Mouse (Mus musculus) embryonic facial prominence, embryonic 11.5 days (tissue): Measurements from ENCODE around the gene Kcnt2. TPM values are rescaled to one million over a fixed set of nuclear protein-coding genes. Genes with fewer than 3 reads are reported as not detected.

Experiments
- ATAC-seq: fragments of 200-750 bp; cut with Nextera tagmentation; replicated peaks from 2 replicates; pipeline ENCODE4 v1.8.0; 2017; ENCODE audit warnings: low read depth; ENCODE audit not compliant: insufficient number of reproducible peaks, low FRiP score, low TSS enrichment
- DNase-seq: peaks from one replicate; pipeline ENCODE4 v3.0.0-alpha.2; 2015; ENCODE audit warnings: low spot score
- H3K27ac ChIP-seq: fragments of 300-500 bp; sonication (generic); replicated peaks from 2 replicates; pipeline ENCODE4 v1.5.1; 2014; ENCODE audit warnings: mild to moderate bottlenecking, low read depth, low read length, control low read depth
- H3K27me3 ChIP-seq: fragments of 300-500 bp; sonication (generic); 2 replicates; pipeline ENCODE4 v1.6.1; 2014; ENCODE audit warnings: mild to moderate bottlenecking, low read length, moderate library complexity, mixed read lengths; ENCODE audit not compliant: control insufficient read depth, insufficient read depth
- H3K36me3 ChIP-seq: fragments of 300-500 bp; sonication (generic); replicated peaks from 2 replicates; pipeline ENCODE4 v1.6.1; 2014; ENCODE audit warnings: low read depth, mild to moderate bottlenecking, low read length, moderate library complexity, mixed read lengths; ENCODE audit not compliant: control insufficient read depth, insufficient read depth
- H3K4me1 ChIP-seq: fragments of 300-500 bp; sonication (generic); 2 replicates; pipeline ENCODE4 v1.6.1; 2014; ENCODE audit warnings: low read length, mixed read lengths; ENCODE audit not compliant: control insufficient read depth, insufficient read depth
- H3K4me2 ChIP-seq: fragments of 300-500 bp; sonication (generic); 2 replicates; pipeline ENCODE4 v1.6.1; 2014; ENCODE audit warnings: low read depth, mild to moderate bottlenecking, control low read depth, low read length, moderate library complexity
- H3K4me3 ChIP-seq: fragments of 300-500 bp; sonication (generic); 2 replicates; pipeline ENCODE4 v1.5.1; 2014; ENCODE audit warnings: low read depth, low read length, control low read depth
- H3K9ac ChIP-seq: fragments of 300-500 bp; sonication (generic); replicated peaks from 2 replicates; pipeline ENCODE4 v1.6.1; 2014; ENCODE audit warnings: mild to moderate bottlenecking, control low read depth, low read length
- H3K9me3 ChIP-seq: fragments of 300-500 bp; sonication (generic); replicated peaks from 2 replicates; pipeline ENCODE4 v1.6.1; 2016; ENCODE audit warnings: mild to moderate bottlenecking, low read length, inconsistent platforms, mixed read lengths; ENCODE audit not compliant: control insufficient read depth
- WGBS: fragments of 180-500 bp; shearing (Covaris S2); extraction: QIAGEN DNeasy Blood & Tissue Kit; methylation state at CpG from one replicate; pipeline ENCODE4 v1.1.7; 2014; 5-methylcytosine and 5-hydroxymethylcytosine counted together
- polyA plus RNA-seq: library from polyadenylated mRNA; unstranded; fragments of >200 nt; fragmentation: Nextera tagmentation; extraction: Ambion mirVana; gene quantifications from 2 replicates; pipeline ENCODE4 v1.2.1, GENCODE M21; 2014

Kcnt2 gene
- polyA plus RNA-seq: 0.56 and 1.4 TPM in 2 replicates

DNA sequence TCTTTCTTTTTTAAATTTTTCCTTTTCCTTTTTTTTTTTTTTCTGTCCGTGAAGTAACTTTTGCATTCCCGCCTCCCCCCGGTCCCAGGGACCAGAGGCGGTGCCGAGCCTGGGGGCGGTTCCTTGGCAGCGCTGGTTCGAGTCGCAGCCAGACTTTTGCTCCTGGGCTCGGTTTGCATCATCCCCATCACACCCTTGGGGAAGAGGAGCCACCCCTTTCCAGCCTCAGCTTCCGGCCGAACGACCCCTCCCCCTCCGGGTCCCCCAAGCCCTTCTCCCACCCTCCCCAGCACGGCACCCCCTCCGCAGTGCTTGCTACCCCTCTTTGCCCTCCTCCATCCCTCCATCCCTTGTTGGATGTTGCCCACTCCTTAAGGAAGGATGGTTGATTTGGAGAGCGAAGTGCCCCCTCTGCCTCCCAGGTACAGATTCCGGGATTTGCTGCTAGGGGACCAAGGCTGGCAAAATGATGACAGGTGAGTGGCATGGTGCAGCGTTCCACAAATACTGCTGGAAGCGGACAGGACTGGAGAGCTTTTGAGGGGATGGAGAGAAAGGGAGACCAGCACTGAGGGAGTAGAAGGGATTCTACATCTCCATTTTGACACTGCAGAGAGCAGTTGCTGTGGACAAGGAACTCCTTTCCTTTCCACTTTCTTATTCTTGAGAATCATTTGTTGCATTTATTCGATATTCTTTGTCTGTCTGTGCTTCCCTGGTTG is at the start of gene Kcnt2:
TSS of gene Kcnt2 (plus strand) at position 283 of the 722 bp plus-strand sequence.
- no peak for DNase-seq
- H3K27ac ChIP-seq: no peak within 1 kb of the TSS

GRCm38 (mm10) chr1:140205329-140205728 is 40.6 kb upstream of the Kcnt2 start:
- H3K9me3 ChIP-seq: no peaks in the 10 kb centered on the region
- no peak for DNase-seq
- no peak overlapping the region for H3K27ac ChIP-seq
- H3K9ac ChIP-seq: no peak overlapping the region
- H3K36me3 ChIP-seq: no peaks in the 10 kb centered on the region
- H3K4me1 ChIP-seq: no peaks in the 10 kb centered on the region
- H3K4me2 ChIP-seq: no peak overlapping the region
- H3K27me3 ChIP-seq: no peaks in the 10 kb centered on the region
- no peak for ATAC-seq
- H3K4me3 ChIP-seq: no peak overlapping the region
- 82% methylated on average over 2 of the region's 2 CpGs for WGBS

More for the DNA sequence above, at the start of gene Kcnt2:
- Histone ChIP-seq H3K4me2 (peak within 1 kb of the TSS; percentile 83), H3K36me3 (no peaks in the 10 kb centered on the region), H3K4me1 (no peaks in the 10 kb centered on the region), H3K4me3 (peak within 1 kb of the TSS; percentile 53), H3K9ac (peak within 1 kb of the TSS; percentile 54), H3K9me3 (no peaks in the 10 kb centered on the region), H3K27me3 (no peaks in the 10 kb centered on the region)
- WGBS: under 1% methylated on average over 21 of the region's 21 CpGs
- ATAC-seq: peak; percentile 58

- Histone ChIP-seq H3K4me2 (no peak overlapping the region), H3K9me3 (no peaks in the 10 kb centered on the region), H3K36me3 (no peaks in the 10 kb centered on the region), H3K27me3 (no peaks in the 10 kb centered on the region), H3K4me1 (no peaks in the 10 kb centered on the region), H3K4me3 (no peak overlapping the region), H3K9ac (no peak overlapping the region), H3K27ac (no peak overlapping the region)
- no peak for ATAC-seq
- no peak for DNase-seq
- WGBS: no CpG with 5 or more reads among the region's 3 CpGs
These were observed 20.7 kb upstream of the Kcnt2 start for GRCm38 (mm10) chr1:140225221-140225620.

DNA sequence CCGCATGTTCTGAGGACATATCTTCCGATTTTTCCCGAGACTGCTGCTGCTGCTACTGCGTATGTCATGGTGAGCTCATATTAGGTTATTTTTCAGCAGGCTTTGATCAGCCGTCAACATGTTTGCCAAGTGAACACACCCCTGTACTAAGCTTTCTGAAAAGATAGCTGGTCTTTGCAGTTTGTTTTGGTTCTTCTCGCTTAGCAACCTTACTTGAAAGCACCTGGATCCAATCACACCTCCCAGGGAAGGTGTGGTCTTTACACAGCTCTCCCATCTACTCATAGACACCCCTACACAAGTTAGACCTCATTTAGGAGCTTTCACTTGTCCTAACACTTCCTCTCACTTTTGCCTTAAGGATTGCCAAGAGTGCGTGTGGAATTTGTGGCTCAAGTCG is 19.3 kb upstream of the Kcnt2 start:
- Histone ChIP-seq H3K36me3 (no peaks in the 10 kb centered on the region), H3K9me3 (no peaks in the 10 kb centered on the region), H3K27me3 (no peaks in the 10 kb centered on the region), H3K27ac (no peak overlapping the region), H3K9ac (no peak overlapping the region), H3K4me2 (no peak overlapping the region), H3K4me3 (no peak overlapping the region), H3K4me1 (no peaks in the 10 kb centered on the region)
- ATAC-seq (no peak), DNase-seq (no peak)
- WGBS: 79% methylated on average over 8 of the region's 8 CpGs

GRCm38 (mm10) chr1:140245465-140245864 is 493 bp upstream of the Kcnt2 start:
- Histone ChIP-seq H3K36me3 (no peaks in the 10 kb centered on the region), H3K4me3 (peak overlapping the region; percentile 53), H3K4me1 (no peaks in the 10 kb centered on the region), H3K9me3 (no peaks in the 10 kb centered on the region), H3K27me3 (no peaks in the 10 kb centered on the region), H3K27ac (no peak overlapping the region), H3K4me2 (peak overlapping the region; percentile 83), H3K9ac (peak overlapping the region; percentile 54)
- ATAC-seq: peak; percentile 100
- under 1% methylated on average over 17 of the region's 17 CpGs for WGBS
- peak; percentile 89 for DNase-seq

- ATAC-seq: no peak
- H3K9me3 ChIP-seq: no peaks in the 10 kb centered on the region
- WGBS: 85% methylated on average over 3 of the region's 3 CpGs
These were observed 18.7 kb downstream of the Kcnt2 start for GRCm38 (mm10) chr1:140264696-140265095.

GRCm38 (mm10) chr1:140266047-140266446 is 20.1 kb downstream of the Kcnt2 start:
- Histone ChIP-seq H3K4me2 (no peak overlapping the region), H3K27me3 (no peaks in the 10 kb centered on the region), H3K36me3 (no peaks in the 10 kb centered on the region), H3K9ac (no peak overlapping the region), H3K4me3 (no peak overlapping the region), H3K9me3 (no peaks in the 10 kb centered on the region), H3K27ac (no peak overlapping the region), H3K4me1 (no peaks in the 10 kb centered on the region)
- ATAC-seq (no peak), DNase-seq (no peak)
- WGBS: 69% methylated on average over 5 of the region's 5 CpGs

More at GRCm38 (mm10) chr1:140264696-140265095, 18.7 kb downstream of the Kcnt2 start:
- Histone ChIP-seq H3K27ac (no peak overlapping the region), H3K4me2 (no peak overlapping the region), H3K36me3 (no peaks in the 10 kb centered on the region), H3K4me1 (no peaks in the 10 kb centered on the region), H3K27me3 (no peaks in the 10 kb centered on the region), H3K9ac (no peak overlapping the region), H3K4me3 (no peak overlapping the region)
- DNase-seq: no peak

- H3K27me3 ChIP-seq: no peaks in the 10 kb centered on the region
- H3K4me2 ChIP-seq: no peak overlapping the region
- no peak overlapping the region for H3K9ac ChIP-seq
- H3K4me1 ChIP-seq: no peaks in the 10 kb centered on the region
- no peak overlapping the region for H3K4me3 ChIP-seq
- 70% methylated on average over 8 of the region's 8 CpGs for WGBS
- ATAC-seq (no peak), DNase-seq (no peak)
- H3K27ac ChIP-seq: no peak overlapping the region
- H3K9me3 ChIP-seq: no peaks in the 10 kb centered on the region
- no peaks in the 10 kb centered on the region for H3K36me3 ChIP-seq
These were observed 20.8 kb downstream of the Kcnt2 start for GRCm38 (mm10) chr1:140266643-140267286.
